ENCODE assay signal across 16 mouse cellular contexts in genomic region chr11:85297953-85298352, GRCm38 (mm10). TPM values are rescaled to one million over a fixed set of nuclear protein-coding genes. Genes with fewer than 3 reads are reported as not detected.
A peak's percentile ranks its signal among the peaks of the same experiment; 100 is the strongest.
DNase-seq lines count a peak whose midpoint lies in the region; ATAC-seq and TF ChIP-seq lines count a peak whose summit lies in the region.
"Had no signal": no experiment of that assay in that cellular context is flagged by ENCODE, and none has a peak within 500 bp of the region (broad histone marks: within the 10 kb centered on the region; RNA-seq: fewer than 3 reads in every experiment).

No protein-coding gene starts in this region.

- H3K9ac ChIP-seq in lung, embryonic 15.5 days = no peak overlapping the region
- no peak overlapping the region for H3K9ac ChIP-seq in liver, postnatal 0 days (replicated peaks)

- no peak for DNase-seq in lung, postnatal 25 days (ENCODE audit: low spot score)
- DNase-seq in G1E (ENCODE audit: low spot score) (peak; percentile 43), MN1 (ENCODE audit: low spot score) (no peak)
- DNase-seq in liver, postnatal 0 days = peak; percentile 66
- DNase-seq in layer of hippocampus, adult 2 months (ENCODE audit: low spot score in 2 of 2) = no peak
- no peak for DNase-seq in kidney, postnatal 14 days
- DNase-seq: heart, adult 18-20 months; heart, postnatal 4 days; kidney, postnatal 25 days; right cerebral cortex, postnatal 14 days had no signal

- 66% methylated on average over 13 of the region's 13 CpGs for whole genome bisulfite sequencing in lung, embryonic 15.5 days
- WGBS in liver, postnatal 0 days (ENCODE audit: insufficient replicate concordance) = 58% methylated on average over 13 of the region's 13 CpGs

- H3K4me3 ChIP-seq in lung, embryonic 15.5 days = no peak overlapping the region
- H3K4me3 ChIP-seq in G1E (ENCODE audit: low read depth, low read length) = peak overlapping the region; percentile 31; the same call in 1 of the 2 replicates
- no peak overlapping the region for H3K4me3 ChIP-seq in liver, postnatal 0 days (ENCODE audit: low read depth, low read length)
- H3K4me3 ChIP-seq in layer of hippocampus, adult 2 months = no peak overlapping the region
- H3K4me3 ChIP-seq: limb, embryonic 10.5 days; midbrain, embryonic 10.5 days had no signal

- H3K4me2 ChIP-seq in lung, embryonic 15.5 days = no peak overlapping the region
- H3K4me2 ChIP-seq in liver, postnatal 0 days (ENCODE audit: low read depth, low read length) = peak overlapping the region; percentile 35; the same call in 1 of the 2 replicates

- H3K36me3 ChIP-seq in lung, embryonic 15.5 days = no peaks in the 10 kb centered on the region
- H3K36me3 ChIP-seq in G1E (replicated peaks) = no peaks in the 10 kb centered on the region
- H3K36me3 ChIP-seq in liver, postnatal 0 days (replicated peaks; ENCODE audit: insufficient read depth, low read length) = no peaks in the 10 kb centered on the region
- H3K36me3 ChIP-seq: limb, embryonic 10.5 days; midbrain, embryonic 10.5 days had no signal

- H3K4me1 ChIP-seq in lung, embryonic 15.5 days = no peaks in the 10 kb centered on the region
- peaks cover 22% of the 10 kb centered on the region for H3K4me1 ChIP-seq in G1E (ENCODE audit: insufficient read depth, low read depth, low read length)
- H3K4me1 ChIP-seq in liver, postnatal 0 days (ENCODE audit: insufficient read depth) = peaks cover 10% of the 10 kb centered on the region
- H3K4me1 ChIP-seq: midbrain, embryonic 10.5 days had no signal

- no peaks in the 10 kb centered on the region for H3K9me3 ChIP-seq in lung, embryonic 15.5 days
- H3K9me3 ChIP-seq in G1E (replicated peaks) = no peaks in the 10 kb centered on the region
- H3K9me3 ChIP-seq in liver, postnatal 0 days (ENCODE audit: low read length) = no peaks in the 10 kb centered on the region
- H3K9me3 ChIP-seq: limb, embryonic 10.5 days; midbrain, embryonic 10.5 days had no signal

- TF ChIP-seq EP300 in liver, postnatal 0 days (IDR thresholded peaks at IDR 0.05; ENCODE audit: low read depth) = peak; percentile 94

- H3K27ac ChIP-seq in lung, embryonic 15.5 days = no peak overlapping the region
- peak overlapping the region; percentile 55; the same call in 1 of the 2 replicates for H3K27ac ChIP-seq in liver, postnatal 0 days (ENCODE audit: low read depth)
- no peak overlapping the region for H3K27ac ChIP-seq in layer of hippocampus, adult 2 months
- H3K27ac ChIP-seq: limb, embryonic 10.5 days; midbrain, embryonic 10.5 days had no signal

- no peaks in the 10 kb centered on the region for H3K27me3 ChIP-seq in lung, embryonic 15.5 days
- 0 out of 2 replicates have a peak, but pooled peaks cover 3% of the 10 kb centered on the region for H3K27me3 ChIP-seq in G1E (ENCODE audit: insufficient read depth, low read length)
- H3K27me3 ChIP-seq in liver, postnatal 0 days (ENCODE audit: insufficient read depth, low read length) = no peaks in the 10 kb centered on the region
- H3K27me3 ChIP-seq: Patski had no signal

- TF ChIP-seq CTCF in G1E (IDR thresholded peaks at IDR 0.05; ENCODE audit: low read depth, low read length) = no peak
- peak; percentile 26 for TF ChIP-seq CTCF in liver, postnatal 0 days (IDR thresholded peaks at IDR 0.05; ENCODE audit: low read depth)
- TF ChIP-seq CTCF in layer of hippocampus, adult 2 months (conservative IDR thresholded peaks at IDR 0.05) = no peak

- peak; percentile 52; the same call in 1 of the 2 replicates for ATAC-seq in lung, embryonic 15.5 days (ENCODE audit: borderline replicate concordance, extremely low read depth, low FRiP score, low TSS enrichment)
- no peak for ATAC-seq in G1E (ENCODE audit: extremely low read depth, insufficient number of reproducible peaks, low FRiP score, poor library complexity, severe bottlenecking)
- ATAC-seq in erythroblast, adult 5-6 weeks (replicated peaks; ENCODE audit: low FRiP score, poor library complexity, severe bottlenecking) = peak; percentile 99
- peak; percentile 99 for ATAC-seq in liver, postnatal 0 days
- ATAC-seq: inflammation-experienced regulatory T-cells, adult 6 months; Patski had no signal

RNA-seq across cellular contexts. Expression of gene Ppm1d, which starts 13.1 kb away (rescaled TPM):
- polyA plus RNA-seq in lung, embryonic 15.5 days (2015; fragmentation: Nextera tagmentation; extraction: Ambion mirVana) = 19.4 and 19.8 TPM in 2 replicates
- total RNA-seq in G1E (2014; fragmentation: Nextera tagmentation) = 38.6 and 44.8 TPM in 2 replicates
- 13.4 and 15.7 TPM in 2 replicates for total RNA-seq in G1E (2017)
- polyA plus RNA-seq in G1E (2012) = 9.5 and 9.9 TPM in 2 replicates
- 58.6 and 66.0 TPM in 2 replicates for total RNA-seq in erythroblast, adult 5-6 weeks (2015; ENCODE audit: low replicate concordance)
- 51.8 and 65.5 TPM in 2 replicates for total RNA-seq in erythroblast, adult 5-6 weeks (2017; ENCODE audit: low replicate concordance)
- 9.5 TPM in 2 replicates for polyA plus RNA-seq in liver, postnatal 0 days (2015; fragmentation: Nextera tagmentation; extraction: Ambion mirVana)
- total RNA-seq in layer of hippocampus, adult 2 months (2021) = 10 to 100 TPM; 13.6 to 16.3 TPM

RNA-seq across cellular contexts. Expression of gene Bcas3, which starts 55.0 kb away (rescaled TPM):
- 30.8 and 32.5 TPM in 2 replicates for polyA plus RNA-seq in lung, embryonic 15.5 days (2015; fragmentation: Nextera tagmentation; extraction: Ambion mirVana)
- 33.2 and 41.3 TPM in 2 replicates for total RNA-seq in G1E (2014; fragmentation: Nextera tagmentation)
- 19.0 and 20.1 TPM in 2 replicates for total RNA-seq in G1E (2017)
- polyA plus RNA-seq in G1E (2012) = 61.0 and 74.3 TPM in 2 replicates
- total RNA-seq in erythroblast, adult 5-6 weeks (2015; ENCODE audit: low replicate concordance) = 97.0 and 130 TPM in 2 replicates
- 136 and 143 TPM in 2 replicates for total RNA-seq in erythroblast, adult 5-6 weeks (2017; ENCODE audit: low replicate concordance)
- 13.6 and 14.1 TPM in 2 replicates for polyA plus RNA-seq in liver, postnatal 0 days (2015; fragmentation: Nextera tagmentation; extraction: Ambion mirVana)
- total RNA-seq in layer of hippocampus, adult 2 months (2021) = 10 to 100 TPM; 67.6 to 75.1 TPM

Comparison
In these comparisons a context has a peak if more than half of its experiments do, and no peak if none do; other contexts are left out.
1. DNase-seq: peak in G1E (single experiment) and liver, postnatal 0 days (single experiment); none in lung, postnatal 25 days (single experiment), layer of hippocampus, adult 2 months (0 of 2), kidney, postnatal 14 days (single experiment) and MN1 (single experiment).